Mouse (Mus musculus) lung, embryonic 15.5 days (tissue): ENCODE results near the gene Pdap1. TPM values are rescaled to one million over a fixed set of nuclear protein-coding genes. Genes with fewer than 3 reads are reported as not detected.
"Not testable (repeated sequence)": the region's sequence is repeated elsewhere in the genome, so short reads cannot be mapped to it uniquely, and the experiment has no call there.

Experiments
- ATAC-seq: fragments of 200-750 bp; cut with Nextera tagmentation; 2 replicates; pipeline ENCODE4 v1.8.0; 2017; ENCODE audit warnings: moderate number of reproducible peaks, borderline replicate concordance; ENCODE audit not compliant: low FRiP score, low TSS enrichment; ENCODE audit errors: extremely low read depth
- H3K27ac ChIP-seq: fragments of 300-500 bp; sonication (generic); 2 replicates; pipeline ENCODE4 v1.5.1; 2015; ENCODE audit warnings: moderate library complexity, mild to moderate bottlenecking, inconsistent platforms
- H3K27me3 ChIP-seq: fragments of 300-500 bp; sonication (generic); 2 replicates; pipeline ENCODE4 v1.6.1; 2015; ENCODE audit warnings: inconsistent platforms
- H3K36me3 ChIP-seq: fragments of 300-500 bp; sonication (generic); 2 replicates; pipeline ENCODE4 v1.6.1; 2015; ENCODE audit warnings: inconsistent platforms
- H3K4me1 ChIP-seq: fragments of 300-500 bp; sonication (generic); 2 replicates; pipeline ENCODE4 v1.6.1; 2015; ENCODE audit warnings: inconsistent platforms
- H3K4me2 ChIP-seq: fragments of 300-500 bp; sonication (generic); 2 replicates; pipeline ENCODE4 v1.6.1; 2015; ENCODE audit warnings: inconsistent platforms, mild to moderate bottlenecking, moderate library complexity
- H3K4me3 ChIP-seq: fragments of 300-500 bp; sonication (generic); 2 replicates; pipeline ENCODE4 v1.5.1; 2015; ENCODE audit warnings: mild to moderate bottlenecking, inconsistent platforms
- H3K9ac ChIP-seq: fragments of 300-500 bp; sonication (generic); 2 replicates; pipeline ENCODE4 v1.6.1; 2015; ENCODE audit warnings: inconsistent platforms
- H3K9me3 ChIP-seq: fragments of 300-500 bp; sonication (generic); 2 replicates; pipeline ENCODE4 v1.6.1; 2016; ENCODE audit warnings: inconsistent platforms
- whole genome bisulfite sequencing: fragments of 180-500 bp; shearing (Covaris S2); methylation state at CpG from one replicate; pipeline ENCODE4 v1.1.7; 2015; 5-methylcytosine and 5-hydroxymethylcytosine counted together
- polyA plus RNA-seq: library from polyadenylated mRNA; unstranded; fragments of >200 nt; fragmentation: Nextera tagmentation; extraction: Ambion mirVana; gene quantifications from 2 replicates; pipeline ENCODE4 v1.2.1, GENCODE M21; 2015

Gene Pdap1
- polyA plus RNA-seq, 1 experiment from 2014 or later: 79.2 TPM

DNA sequence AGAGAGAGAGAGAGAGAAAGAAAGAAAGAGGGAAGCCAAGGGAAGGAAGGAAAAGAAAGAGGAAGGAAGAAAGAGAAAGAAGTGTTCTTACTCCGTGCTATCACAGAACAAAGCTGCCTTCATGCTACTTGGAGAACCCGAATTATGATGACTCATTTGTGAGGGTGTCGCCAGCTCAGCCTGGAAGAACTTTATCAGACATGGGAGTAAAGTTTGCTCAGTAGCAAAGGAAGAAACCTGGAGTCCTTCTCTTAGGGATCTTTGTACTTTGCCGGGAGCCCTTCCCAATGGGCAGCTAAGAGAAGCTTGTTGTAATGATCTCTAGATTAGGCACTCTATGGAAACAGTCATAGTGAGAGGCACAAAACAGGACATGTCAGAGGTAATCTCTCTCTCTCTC, 37.3 kb downstream of the Pdap1 start:
- Histone ChIP-seq H3K27me3 (no peaks in the 10 kb centered on the region), H3K36me3 (peaks cover 85% of the 10 kb centered on the region), H3K4me2 (no peak overlapping the region), H3K4me3 (no peak overlapping the region), H3K9me3 (no peaks in the 10 kb centered on the region), H3K27ac (no peak overlapping the region), H3K4me1 (no peaks in the 10 kb centered on the region), H3K9ac (no peak overlapping the region)
- no peak for ATAC-seq
- WGBS: 88% methylated on average over 4 of the region's 4 CpGs

DNA sequence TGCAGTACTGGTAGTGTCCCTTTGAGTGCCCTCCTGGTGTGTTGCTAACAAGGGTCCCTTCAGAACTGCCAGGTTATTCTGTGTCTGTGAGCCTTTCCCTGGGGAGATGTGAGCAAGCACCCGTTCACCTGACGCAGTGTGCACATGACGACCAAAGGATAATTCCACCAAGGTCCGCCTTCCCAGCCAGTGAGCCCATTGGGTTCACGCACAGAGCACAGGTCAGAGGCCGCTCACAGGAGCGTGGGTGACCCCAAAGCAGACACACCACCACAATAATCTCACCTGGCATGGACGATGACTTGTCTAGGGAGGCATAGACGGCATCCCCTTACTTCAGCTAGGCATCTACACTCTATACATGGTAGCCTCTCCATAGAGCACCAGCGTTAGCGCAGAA, 38.6 kb downstream of the Pdap1 start:
- not testable (repeated sequence) for H3K27me3 ChIP-seq, ATAC-seq, H3K9ac ChIP-seq, H3K4me2 ChIP-seq, H3K9me3 ChIP-seq, H3K4me1 ChIP-seq, H3K4me3 ChIP-seq, H3K27ac ChIP-seq
- WGBS: 96% methylated on average over 11 of the region's 11 CpGs
- H3K36me3 ChIP-seq: peaks cover 86% of the 10 kb centered on the region

DNA sequence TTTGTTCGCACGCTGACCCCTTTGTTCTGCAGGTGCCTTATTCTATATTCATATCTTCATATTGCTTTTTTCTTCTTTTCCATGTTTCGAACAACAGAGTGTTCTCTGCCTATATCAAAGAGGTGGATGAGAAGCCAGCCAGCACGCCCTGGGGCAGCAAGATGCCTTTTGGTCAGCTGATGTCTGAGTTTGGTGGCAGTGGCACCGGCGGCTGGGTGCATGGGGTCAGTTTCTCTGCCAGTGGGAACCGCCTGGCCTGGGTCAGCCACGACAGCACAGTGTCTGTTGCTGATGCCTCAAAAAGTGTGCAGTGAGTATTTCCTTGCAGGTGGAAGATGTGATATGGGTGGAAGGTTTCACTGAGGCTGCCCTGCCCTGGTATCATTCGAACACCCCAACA, 39.1 kb downstream of the Pdap1 start:
- Histone ChIP-seq H3K9me3 (no peaks in the 10 kb centered on the region), H3K36me3 (peaks cover 86% of the 10 kb centered on the region), H3K4me3 (no peak overlapping the region), H3K27me3 (no peaks in the 10 kb centered on the region), H3K4me1 (no peaks in the 10 kb centered on the region), H3K27ac (no peak overlapping the region), H3K4me2 (no peak overlapping the region), H3K9ac (no peak overlapping the region)
- no peak for ATAC-seq
- WGBS: 94% methylated on average over 9 of the region's 9 CpGs

DNA sequence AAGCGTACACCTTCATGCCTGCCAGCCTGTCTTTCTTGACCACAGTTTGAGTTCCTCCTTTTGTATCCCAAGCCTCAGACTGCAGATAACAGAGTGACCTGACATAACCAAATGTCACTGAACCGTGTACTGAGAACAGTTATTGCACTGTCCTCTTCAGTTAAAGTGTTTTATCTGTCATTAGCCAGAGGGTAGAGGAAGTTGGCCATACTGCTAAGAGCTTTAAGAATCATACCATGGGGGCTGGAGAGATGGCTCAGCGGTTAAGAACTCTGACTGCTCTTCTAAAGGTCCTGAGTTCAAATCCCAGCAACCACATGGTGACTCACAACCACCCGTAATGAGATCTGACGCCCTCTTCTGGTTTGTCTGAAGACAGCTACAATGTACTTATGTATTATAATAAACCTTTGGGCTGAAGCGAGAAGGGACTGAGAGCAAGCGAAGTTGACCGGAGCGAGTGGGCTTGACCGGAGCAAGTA, 41.7 kb downstream of the Pdap1 start:
- no peak overlapping the region for H3K4me3 ChIP-seq

DNA sequence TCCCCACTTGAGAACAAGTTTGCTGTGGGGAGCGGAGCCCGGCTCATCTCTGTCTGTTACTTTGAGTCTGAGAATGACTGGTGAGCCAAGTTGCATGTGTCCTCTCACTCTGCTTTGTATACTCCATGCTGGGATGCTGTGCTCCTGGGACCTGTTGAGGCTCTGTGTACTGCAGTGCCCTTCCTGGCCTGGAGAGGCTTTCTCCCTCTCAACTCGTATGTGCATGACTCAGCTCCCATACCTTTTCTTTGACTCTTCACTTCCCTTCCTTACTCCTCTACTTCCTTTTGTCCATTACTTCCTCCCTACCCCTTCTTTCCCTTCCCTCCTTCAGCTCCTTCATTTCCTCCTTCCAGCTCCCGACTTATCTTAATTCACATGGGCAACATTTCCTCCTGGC, 43.8 kb downstream of the Pdap1 start:
- peaks cover 89% of the 10 kb centered on the region for H3K36me3 ChIP-seq
- ATAC-seq: no peak
- WGBS: 88% methylated on average over 4 of the region's 4 CpGs

More for the DNA sequence above, 41.7 kb downstream of the Pdap1 start:
- Histone ChIP-seq H3K9ac (no peak overlapping the region), H3K4me1 (no peaks in the 10 kb centered on the region), H3K27ac (no peak overlapping the region), H3K36me3 (peaks cover 84% of the 10 kb centered on the region), H3K4me2 (no peak overlapping the region), H3K27me3 (no peaks in the 10 kb centered on the region), H3K9me3 (no peaks in the 10 kb centered on the region)
- 87% methylated on average over 10 of the region's 10 CpGs for WGBS
- no peak for ATAC-seq

DNA sequence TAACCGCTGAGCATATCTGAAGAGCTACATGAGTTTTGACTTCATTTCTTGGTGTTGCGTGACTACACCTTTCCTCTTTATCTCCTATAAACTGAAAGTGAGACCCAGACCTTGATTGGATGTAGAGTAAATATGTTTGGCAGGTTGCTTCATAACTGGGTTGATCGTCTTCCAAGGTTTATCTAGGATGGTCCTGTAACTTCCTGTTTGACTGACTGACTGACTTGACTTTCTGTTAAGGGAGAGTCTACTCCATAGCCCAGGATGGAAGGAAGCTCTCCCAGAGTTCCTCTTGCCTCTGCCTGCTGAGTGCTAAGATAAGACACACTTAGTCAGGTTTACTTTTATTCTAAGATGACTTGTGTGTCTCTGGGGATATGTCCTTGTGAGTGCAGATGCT, 50.2 kb downstream of the Pdap1 start:
- H3K27ac ChIP-seq: no peak overlapping the region
- peaks cover 2% of the 10 kb centered on the region for H3K4me1 ChIP-seq
- no peaks in the 10 kb centered on the region for H3K27me3 ChIP-seq
- H3K9me3 ChIP-seq: no peaks in the 10 kb centered on the region
- peaks cover 49% of the 10 kb centered on the region for H3K36me3 ChIP-seq
- no peak overlapping the region for H3K4me2 ChIP-seq
- H3K4me3 ChIP-seq: no peak overlapping the region
- 85% methylated on average over 3 of the region's 3 CpGs for WGBS
- H3K9ac ChIP-seq: no peak overlapping the region
- ATAC-seq: no peak

More for the DNA sequence above, 43.8 kb downstream of the Pdap1 start:
- no peak overlapping the region for H3K9ac ChIP-seq
- no peaks in the 10 kb centered on the region for H3K4me1 ChIP-seq
- no peaks in the 10 kb centered on the region for H3K27me3 ChIP-seq
- no peak overlapping the region for H3K27ac ChIP-seq
- no peak overlapping the region for H3K4me3 ChIP-seq
- H3K9me3 ChIP-seq: no peaks in the 10 kb centered on the region
- H3K4me2 ChIP-seq: no peak overlapping the region

DNA sequence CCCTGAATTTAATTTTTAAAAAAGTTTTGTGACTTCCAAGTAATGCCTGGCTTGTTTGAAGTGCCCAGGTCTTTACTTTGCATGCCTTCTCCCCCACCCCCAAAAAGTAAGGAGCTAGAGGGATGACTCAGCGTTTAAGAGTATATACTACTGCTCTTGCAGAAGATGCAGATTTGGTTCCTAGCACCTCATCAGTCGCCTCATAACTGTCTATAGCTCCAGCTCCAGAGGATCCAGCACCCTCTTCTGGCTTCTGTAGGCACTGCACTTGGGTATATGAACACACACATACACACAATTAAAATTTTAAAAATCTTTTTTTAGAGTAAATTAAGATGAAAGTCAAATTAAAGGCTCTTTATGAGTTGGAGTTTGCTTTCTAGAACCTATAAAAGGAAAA, 51.9 kb downstream of the Pdap1 start:
- Histone ChIP-seq H3K36me3 (peaks cover 33% of the 10 kb centered on the region), H3K9ac (no peak overlapping the region), H3K4me3 (no peak overlapping the region), H3K4me1 (peaks cover 9% of the 10 kb centered on the region), H3K27ac (no peak overlapping the region), H3K9me3 (no peaks in the 10 kb centered on the region), H3K27me3 (no peaks in the 10 kb centered on the region), H3K4me2 (no peak overlapping the region)
- ATAC-seq: no peak
- 95% methylated on average over 2 of the region's 2 CpGs for WGBS

DNA sequence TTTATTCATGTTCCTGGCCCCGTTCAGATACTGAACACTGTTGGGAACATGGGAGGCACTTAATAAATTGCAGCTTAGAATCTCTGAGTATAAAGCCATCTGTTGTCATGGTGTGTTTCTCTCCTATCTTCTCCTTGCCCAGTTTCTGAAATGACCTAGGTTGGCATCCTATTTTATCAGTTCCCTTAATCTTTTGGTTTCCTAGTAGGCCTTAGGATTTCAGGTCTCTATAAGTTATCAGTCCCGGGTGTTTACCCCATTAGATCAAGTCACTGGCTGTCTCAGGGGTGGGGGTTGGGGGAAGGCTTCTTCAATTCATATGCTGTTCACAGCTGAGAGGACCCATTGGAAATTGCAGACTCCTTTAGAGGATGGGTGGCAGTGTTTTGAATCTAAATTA, 55.2 kb downstream of the Pdap1 start:
- H3K9me3 ChIP-seq: no peaks in the 10 kb centered on the region
- ATAC-seq: no peak
- H3K4me3 ChIP-seq: peak overlapping the region; percentile 92
- no peaks in the 10 kb centered on the region for H3K27me3 ChIP-seq
- H3K4me2 ChIP-seq: peak overlapping the region; percentile 82
- peak overlapping the region; percentile 87 for H3K9ac ChIP-seq
- 52% methylated on average over 2 of the region's 2 CpGs for WGBS
- H3K4me1 ChIP-seq: peaks cover 9% of the 10 kb centered on the region
- H3K36me3 ChIP-seq: 0 out of 2 replicates have a peak, but pooled peaks cover 14% of the 10 kb centered on the region
- H3K27ac ChIP-seq: no peak overlapping the region

DNA sequence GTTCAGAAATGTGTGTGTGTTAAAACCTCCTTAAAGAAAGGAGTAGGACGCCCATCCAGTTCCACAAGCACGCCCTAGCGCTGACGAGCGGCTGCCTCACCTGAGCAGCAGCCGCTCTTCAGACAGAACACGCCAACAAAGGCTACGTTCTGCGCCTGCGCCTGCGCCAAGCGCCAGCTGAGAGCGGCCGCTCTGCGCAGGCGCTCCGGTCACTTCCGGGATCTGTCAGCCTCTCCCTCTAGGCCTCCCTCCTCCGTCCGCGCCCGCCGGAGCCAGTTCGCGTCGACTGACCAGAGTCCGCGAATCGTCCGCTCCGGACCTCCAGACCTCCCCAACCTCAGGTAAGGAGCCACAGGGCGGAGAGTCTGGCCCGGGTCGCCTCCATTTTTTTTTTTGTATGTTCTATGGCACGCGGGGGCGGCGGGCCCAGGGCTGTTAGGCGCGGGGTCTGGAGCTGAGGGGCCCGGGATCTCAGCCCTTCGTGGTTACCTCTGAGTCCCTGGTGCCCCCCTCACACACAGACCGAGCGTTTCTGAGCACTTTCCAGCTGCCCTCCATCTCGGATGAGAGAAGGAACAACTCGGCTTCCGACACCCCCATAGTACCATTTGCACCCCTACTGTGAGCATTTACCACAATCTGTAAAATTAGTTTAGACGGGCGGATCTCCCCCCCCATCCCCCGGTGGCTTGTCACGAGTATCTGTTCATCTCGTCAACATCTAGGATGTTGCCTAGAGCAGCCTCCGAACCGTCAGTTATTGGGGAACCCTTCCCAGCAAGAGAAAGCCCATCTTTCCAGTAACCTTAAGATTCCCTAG, 56.2 kb downstream of the Pdap1 start, which contains the start of the genes Arpc1a and Kpna7:
TSS of gene Arpc1a (plus strand) at position 199 of the 820 bp plus-strand sequence.
TSS of gene Kpna7 (minus strand) at position 399 of the 820 bp plus-strand sequence.
- Histone ChIP-seq H3K36me3 (0 out of 2 replicates have a peak, but pooled peaks cover 13% of the 10 kb centered on the region), H3K4me1 (peaks cover 9% of the 10 kb centered on the region), H3K4me3 (peak within 1 kb of the TSS; percentile 92), H3K9me3 (no peaks in the 10 kb centered on the region), H3K4me2 (peak within 1 kb of the TSS; percentile 82), H3K27me3 (no peaks in the 10 kb centered on the region), H3K9ac (peak within 1 kb of the TSS; percentile 87), H3K27ac (peak within 1 kb of the TSS; percentile 56; the same call in 1 of the 2 replicates)
- WGBS: under 1% methylated on average over 54 of the region's 54 CpGs
- ATAC-seq: peak; percentile 96

DNA sequence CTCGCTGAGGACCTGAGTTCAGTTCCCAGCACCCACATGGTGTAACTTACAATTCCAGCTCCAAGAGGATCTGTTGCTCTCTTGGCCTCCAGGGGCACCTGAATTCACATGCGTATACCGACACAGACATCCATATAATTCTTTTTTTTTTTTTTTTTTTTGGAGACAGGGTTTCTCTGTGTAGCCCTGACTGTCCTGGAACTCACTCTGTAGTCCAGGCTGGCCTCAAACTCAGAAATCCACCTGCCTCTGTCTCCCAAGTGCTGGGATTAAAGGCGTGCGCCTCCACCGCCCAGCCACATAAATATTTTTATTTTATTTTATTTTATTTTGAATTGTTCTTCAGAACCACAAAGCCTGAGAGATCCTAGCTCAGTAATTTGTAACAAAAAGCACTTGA, 56.8 kb downstream of the Pdap1 start:
- Histone ChIP-seq H3K4me3 (peak overlapping the region; percentile 92), H3K9ac (peak overlapping the region; percentile 87; the same call in 1 of the 2 replicates), H3K4me2 (peak overlapping the region; percentile 82), H3K27ac (0 out of 2 replicates have a peak overlapping the region, but pooled peaks have one; percentile 38)
- not testable (repeated sequence) for H3K4me1 ChIP-seq, H3K36me3 ChIP-seq, H3K9me3 ChIP-seq, H3K27me3 ChIP-seq
- 49% methylated on average over 6 of the region's 6 CpGs for WGBS
- peak; percentile 19; the same call in 1 of the 2 replicates for ATAC-seq

DNA sequence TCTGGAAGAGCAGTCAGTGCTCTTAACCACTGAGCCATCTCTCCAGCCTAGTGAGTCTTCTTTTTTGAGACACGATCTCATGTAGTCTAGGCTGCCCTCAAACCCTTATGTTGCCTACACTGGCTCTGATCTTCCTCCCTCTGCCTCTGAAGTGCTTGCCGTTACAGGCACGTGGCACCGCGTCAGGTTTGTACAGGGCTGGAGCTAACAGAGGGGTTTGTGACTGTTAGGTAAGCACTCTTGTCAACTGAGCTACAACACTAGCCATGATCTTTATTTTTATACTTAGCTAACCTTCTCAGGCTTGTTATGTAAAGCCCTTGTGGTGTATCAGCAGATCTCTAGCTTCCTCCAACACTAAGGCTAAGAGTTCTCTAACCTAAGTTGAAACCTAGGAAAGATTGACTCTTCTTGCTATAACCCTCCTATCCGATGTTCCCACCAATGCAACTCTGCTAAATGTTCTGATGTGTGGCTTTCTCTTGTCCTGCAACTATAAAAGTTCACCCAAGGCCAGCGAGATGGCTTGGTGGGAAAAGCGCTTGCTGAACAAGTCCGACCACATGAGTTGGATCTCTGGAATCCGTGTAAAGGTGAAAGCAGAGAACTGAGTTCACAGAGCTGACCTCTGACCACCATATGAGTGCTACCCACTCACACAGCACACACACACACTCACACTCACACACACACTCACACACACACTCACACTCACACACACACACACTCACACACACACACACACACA, 58.0 kb downstream of the Pdap1 start:
- no peaks in the 10 kb centered on the region for H3K9me3 ChIP-seq
- H3K36me3 ChIP-seq: 0 out of 2 replicates have a peak, but pooled peaks cover 5% of the 10 kb centered on the region
- 74% methylated on average over 10 of the region's 10 CpGs for whole genome bisulfite sequencing
- no peak overlapping the region for H3K9ac ChIP-seq
- H3K4me1 ChIP-seq: peaks cover 9% of the 10 kb centered on the region
- H3K4me3 ChIP-seq: no peak overlapping the region
- H3K4me2 ChIP-seq: no peak overlapping the region
- no peak for ATAC-seq
- H3K27ac ChIP-seq: no peak overlapping the region
- no peaks in the 10 kb centered on the region for H3K27me3 ChIP-seq
